Mouse (Mus musculus) cerebellum, adult 8-10 months (tissue): ENCODE measurements around the gene Disp3.

Experiments
- DNase-seq: peaks from one replicate; pipeline ENCODE4 v3.0.0; 2022

Gene Disp3

GRCm38 (mm10) chr4:148288055-148288549 lies 337 bp upstream of the Disp3 start:
- peak; percentile 98 for DNase-seq

GRCm38 (mm10) chr4:148287041-148287440 lies 724 bp downstream of the Disp3 start:
- DNase-seq: peak; percentile 19

- peak; percentile 19 for DNase-seq
These were observed 1.3 kb downstream of the Disp3 start for GRCm38 (mm10) chr4:148286226-148287031.

DNA sequence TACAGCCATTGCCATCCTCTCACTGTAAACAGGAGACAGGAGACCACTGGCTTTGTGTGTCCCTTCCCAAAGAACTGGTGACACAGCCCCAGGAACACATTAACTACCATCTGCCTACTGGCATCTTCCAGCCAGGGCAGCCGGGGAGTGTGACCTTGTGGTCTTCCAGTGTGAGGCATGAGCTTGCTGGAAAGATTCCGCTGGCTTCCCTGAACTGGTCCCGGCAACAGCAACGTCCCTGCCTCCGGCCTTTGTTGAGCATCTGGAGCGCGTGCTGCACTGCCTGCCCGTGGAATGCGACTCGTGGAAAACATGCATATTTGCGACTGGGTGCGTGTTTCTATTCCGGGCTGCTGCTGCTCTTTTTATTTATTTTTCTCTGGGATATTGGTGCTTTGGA lies 3.5 kb downstream of the Disp3 start:
- DNase-seq: no peak

DNA sequence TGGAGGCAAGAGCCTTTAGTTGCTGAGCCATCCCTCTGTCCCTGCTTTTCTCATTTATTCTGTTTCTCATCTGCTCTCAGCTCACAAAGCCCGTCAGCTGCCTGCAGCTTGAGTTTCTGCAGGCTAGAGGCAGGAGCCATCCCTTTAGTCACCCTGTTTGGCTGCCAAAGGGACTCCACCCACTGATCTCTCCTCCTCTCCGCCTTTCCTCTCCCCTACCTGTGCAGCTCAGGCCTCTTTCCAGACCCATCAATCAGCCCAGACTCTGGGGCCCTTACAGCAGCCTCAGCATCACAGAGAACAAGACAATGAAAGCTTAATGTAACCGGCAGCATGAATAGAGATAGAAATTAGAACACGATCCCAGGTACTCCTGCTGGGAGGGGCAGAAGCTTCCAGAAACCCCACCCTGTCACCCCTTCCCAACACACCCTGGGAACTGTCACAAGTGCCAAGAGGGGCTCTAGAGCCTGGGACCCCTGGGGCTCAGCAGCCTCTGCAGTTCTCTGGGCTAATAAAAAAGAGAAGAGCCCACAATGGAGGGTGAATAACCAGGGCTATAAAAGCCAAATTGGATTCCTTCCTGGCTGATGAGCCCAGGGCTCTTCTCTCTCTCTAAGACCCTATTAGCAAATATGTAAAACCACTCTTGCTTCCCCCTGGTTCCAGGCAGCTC lies 10.8 kb downstream of the Disp3 start:
- DNase-seq: no peak

GRCm38 (mm10) chr4:148274671-148275070 lies 13.1 kb downstream of the Disp3 start:
- DNase-seq: no peak

DNA sequence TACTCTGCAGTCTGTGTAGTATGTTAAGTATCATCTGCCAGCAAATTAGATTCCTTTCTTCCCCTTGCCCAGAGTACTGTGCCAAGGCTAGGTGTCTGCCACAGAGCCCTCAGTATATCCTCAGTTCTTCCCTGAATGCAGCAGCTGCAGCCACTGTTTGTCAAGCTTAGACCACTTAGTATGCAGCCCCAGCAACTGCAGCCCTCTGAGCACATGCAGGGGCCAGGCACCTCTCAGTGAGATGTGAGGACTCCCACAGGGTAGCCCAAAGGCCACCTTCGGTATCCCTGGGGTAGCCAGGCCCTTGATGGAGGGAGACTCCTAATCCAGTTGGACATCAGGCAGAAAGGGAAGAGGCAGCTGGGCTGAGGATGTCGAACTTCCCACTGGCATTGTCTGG lies 14.5 kb downstream of the Disp3 start:
- no peak for DNase-seq

DNA sequence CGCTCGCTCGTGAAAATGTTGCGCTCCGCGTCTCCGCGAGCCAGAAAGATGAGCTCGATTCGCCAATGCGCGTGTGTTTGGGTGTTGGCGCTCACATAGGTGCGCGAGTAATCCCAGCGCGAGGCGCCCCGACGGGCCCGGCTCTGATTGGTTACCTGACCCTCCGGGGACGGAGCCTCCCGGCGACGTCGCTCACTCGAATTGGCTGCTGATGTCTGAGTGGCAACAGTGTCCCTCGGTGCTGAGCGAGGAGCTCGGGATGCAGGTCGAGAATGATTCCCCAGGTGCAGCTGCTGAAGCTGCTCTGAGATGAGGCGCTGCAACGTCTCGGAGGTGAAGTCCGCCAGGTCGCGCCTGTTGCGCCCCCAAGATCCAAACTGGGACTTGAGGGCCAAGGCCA lies 16.1 kb downstream of the Disp3 start:
- no peak for DNase-seq

- no peak for DNase-seq
These were observed 20.7 kb downstream of the Disp3 start for GRCm38 (mm10) chr4:148266973-148267507.

- no peak for DNase-seq
These were observed 27.8 kb downstream of the Disp3 start for GRCm38 (mm10) chr4:148259941-148260340.

- DNase-seq: no peak
These were observed 38.4 kb downstream of the Disp3 start for GRCm38 (mm10) chr4:148249341-148249740.

DNA sequence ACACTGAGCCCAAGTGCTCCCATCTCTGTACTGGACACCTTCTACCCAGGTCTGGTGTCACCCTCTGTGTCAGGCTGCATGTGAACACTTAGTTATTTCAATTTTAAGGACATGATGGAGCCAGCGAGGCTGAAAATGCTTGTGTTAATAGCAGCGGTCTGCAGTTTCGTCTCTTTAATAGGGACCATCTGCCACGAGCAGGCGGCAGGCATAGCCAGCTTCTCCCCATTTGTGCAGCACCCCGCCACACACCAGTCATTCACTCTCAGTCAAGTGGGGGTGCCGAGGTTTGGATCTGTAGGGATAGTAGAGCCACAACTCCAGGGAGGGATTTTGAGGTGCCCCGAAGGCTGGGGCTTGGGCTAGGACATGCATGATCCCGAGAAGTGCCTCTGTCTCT lies 47.4 kb downstream of the Disp3 start:
- DNase-seq: no peak

DNA sequence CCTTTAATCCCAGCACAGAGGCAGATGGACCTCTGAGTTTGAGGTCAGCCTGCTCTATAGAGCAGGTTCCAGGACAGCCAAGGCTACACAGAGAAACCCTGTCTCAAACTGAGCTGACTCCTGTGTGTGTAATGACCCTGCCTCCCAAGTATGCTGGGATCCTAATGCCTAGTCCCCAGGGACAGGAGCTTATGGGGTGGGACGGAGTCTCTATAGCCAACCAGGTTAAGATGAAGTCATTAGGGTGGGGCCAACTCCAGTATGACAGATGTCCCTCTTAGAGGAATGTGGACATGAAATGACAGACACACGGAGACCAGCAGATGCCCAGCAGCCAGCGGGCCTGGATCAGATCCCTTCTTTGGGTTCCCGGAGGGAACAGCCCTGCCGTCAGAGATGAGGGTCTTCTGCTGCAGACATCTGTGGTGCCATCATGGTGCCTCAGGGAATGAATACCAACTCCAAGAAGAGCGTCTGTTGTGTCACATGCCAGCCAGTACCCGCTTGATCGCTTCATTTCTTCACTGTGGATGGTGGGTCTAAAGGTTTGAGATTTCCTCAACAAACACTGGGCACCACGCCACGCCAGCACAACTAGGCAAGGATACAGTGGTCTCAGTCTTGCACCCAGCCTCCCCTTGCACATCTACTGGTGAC lies 48.2 kb downstream of the Disp3 start:
- DNase-seq: no peak

DNA sequence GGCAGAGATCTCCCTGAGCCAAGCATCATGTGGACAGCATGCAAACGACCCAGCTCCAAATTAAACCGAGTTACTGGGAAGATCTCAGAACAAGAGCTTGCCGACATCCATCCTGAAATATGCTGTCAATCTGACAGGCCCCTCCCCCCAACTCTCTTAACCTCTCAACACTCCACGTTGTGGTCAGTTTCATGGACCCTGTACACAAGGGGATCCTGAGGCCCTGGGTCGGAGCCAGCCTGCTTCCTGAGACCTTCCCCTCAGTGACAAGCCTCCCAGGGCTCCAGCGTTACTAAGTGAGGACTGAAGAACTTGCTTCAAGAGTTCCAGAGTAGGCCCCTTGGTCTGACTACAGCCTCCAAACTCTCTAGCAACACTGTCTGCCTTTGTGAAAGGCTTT lies 48.8 kb downstream of the Disp3 start:
- DNase-seq: no peak

- no peak for DNase-seq
These were observed 49.5 kb downstream of the Disp3 start for GRCm38 (mm10) chr4:148238218-148238617.

DNA sequence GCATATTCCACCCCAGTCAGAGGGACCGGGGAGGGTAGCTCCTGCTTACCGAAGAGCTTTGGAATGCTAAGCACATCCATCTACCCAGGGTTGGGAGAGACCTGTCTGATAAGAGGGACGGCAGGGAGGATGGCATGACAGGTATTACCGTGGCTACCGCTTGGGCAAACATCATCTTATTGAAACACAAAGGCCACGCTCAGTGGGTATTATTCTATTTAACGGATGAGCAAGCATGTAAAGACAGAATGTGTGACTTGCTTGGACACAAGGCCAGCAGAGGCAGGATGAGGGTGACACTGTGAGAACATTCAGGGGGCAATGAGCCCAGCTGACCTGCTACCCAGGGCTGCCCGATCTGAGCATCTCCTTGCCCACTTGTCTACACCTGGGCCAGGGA lies 51.1 kb downstream of the Disp3 start:
- no peak for DNase-seq

DNA sequence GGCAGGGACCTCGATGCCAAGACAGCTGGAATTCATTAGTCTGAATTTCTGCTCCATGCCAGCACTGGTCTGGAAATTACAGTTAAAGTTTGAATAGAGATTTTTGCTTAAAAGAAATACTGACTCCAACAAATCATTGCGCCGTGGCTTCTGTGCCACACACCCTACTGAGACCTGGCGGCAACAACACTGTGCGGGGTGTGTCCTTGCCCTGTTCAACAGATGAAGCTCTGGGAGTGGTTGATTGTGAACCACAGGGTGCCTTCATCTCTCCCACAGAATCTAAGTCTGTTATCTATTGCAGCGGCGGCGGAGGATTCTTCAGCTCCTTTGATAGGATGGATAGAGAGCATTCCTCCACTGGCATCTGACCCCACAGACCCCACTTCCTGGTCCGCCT lies 54.7 kb downstream of the Disp3 start:
- DNase-seq: no peak

GRCm38 (mm10) chr4:148232615-148233014 lies 55.1 kb downstream of the Disp3 start:
- no peak for DNase-seq

GRCm38 (mm10) chr4:148232124-148232523 lies 55.6 kb downstream of the Disp3 start:
- DNase-seq: no peak

DNA sequence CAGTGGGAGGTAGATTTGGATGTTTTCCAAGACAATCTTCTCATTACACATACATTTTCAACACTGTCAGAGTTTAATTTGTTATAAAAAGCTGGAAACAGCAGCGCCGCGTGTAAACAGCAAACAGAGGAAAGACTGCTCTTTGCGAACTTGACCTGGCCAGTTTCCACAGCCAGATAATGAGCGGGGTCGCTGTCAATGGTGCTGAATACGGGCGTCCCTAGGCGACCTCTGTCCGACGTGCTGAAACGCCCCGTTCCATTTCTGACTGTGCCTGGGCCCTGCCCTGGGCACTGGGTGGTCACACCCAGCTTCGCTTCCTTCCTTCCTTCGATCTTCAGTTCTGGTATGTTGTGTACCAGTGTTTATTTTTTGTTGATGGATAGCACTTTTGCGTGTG lies 58.1 kb downstream of the Disp3 start:
- DNase-seq: no peak

GRCm38 (mm10) chr4:148222983-148223382 lies 64.8 kb downstream of the Disp3 start:
- DNase-seq: no peak

DNA sequence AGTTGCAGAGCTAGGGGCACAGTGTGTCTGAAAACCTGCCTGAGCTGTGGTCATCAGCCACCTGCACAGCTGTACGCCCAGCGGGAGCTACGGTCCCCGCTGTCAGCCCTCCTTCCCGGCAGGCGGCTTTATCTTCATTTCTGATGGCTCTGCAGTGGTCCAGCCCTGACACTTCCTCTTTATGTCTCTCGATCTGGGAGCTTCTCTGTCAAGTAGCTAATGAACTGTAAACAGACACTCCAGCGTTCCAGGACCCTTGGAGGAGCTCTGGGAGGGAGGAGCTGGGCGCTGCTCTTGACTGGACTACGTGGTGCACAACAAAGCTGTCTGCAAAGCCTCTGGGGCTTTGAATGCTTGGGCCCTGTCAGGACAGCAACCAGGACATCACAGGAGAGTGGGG lies 67.1 kb downstream of the Disp3 start:
- DNase-seq: no peak

GRCm38 (mm10) chr4:148218238-148218637 lies 69.5 kb downstream of the Disp3 start:
- DNase-seq: no peak
